Mouse (Mus musculus) thymus, postnatal 36 days (tissue): ENCODE results near the gene Rai1.

ENCODE experiments used
- DNase-seq, 2 experiments: peaks; one replicate each; pipeline ENCODE4 v3.0.0; 2022; ENCODE audit warnings: mixed read lengths in 2 of 2

Gene Rai1

DNA sequence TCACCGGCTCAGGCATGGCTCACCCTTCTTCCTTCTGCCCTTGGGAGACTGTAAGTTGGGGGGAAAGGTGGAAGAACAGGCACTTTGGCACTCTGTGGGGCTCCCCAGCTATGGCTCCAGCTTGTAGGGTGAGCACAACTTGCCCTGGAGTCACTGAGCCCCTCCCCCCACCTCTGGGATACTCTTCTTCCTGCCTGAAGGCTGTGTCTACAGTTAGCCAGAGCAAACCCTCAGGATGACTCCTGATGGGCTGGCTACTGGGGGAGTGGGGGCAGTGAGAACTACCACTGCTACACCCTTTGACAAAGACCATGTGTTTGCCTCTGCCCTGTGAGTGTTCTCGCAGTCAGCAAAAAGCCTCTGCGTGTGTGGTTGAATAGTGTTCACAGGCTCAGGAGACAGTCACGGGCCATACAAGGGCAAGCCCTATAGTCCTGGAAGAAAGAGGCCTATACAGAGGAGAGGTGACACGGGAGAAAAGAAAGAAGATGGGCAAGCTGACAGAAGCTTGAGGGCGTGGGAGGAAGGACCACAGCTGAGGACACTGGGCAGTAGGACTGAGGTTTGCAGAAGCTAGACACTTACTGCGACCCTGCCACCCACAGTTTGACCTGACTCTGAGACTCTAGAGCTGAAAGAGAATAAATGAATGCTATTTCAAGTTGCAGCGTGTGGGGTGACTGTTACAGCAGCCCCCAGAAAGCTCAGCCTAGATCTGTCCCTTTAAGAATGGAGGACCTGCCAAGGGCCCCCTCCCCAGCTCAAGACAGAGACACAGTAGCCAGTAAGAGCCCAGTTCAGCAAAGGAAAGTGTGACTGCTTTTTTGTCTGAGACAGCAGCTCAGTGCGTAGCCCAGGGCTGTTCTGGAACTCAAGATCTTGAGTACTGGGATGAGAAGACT is 9.7 kb upstream of the Rai1 start:
- no peak for DNase-seq

DNA sequence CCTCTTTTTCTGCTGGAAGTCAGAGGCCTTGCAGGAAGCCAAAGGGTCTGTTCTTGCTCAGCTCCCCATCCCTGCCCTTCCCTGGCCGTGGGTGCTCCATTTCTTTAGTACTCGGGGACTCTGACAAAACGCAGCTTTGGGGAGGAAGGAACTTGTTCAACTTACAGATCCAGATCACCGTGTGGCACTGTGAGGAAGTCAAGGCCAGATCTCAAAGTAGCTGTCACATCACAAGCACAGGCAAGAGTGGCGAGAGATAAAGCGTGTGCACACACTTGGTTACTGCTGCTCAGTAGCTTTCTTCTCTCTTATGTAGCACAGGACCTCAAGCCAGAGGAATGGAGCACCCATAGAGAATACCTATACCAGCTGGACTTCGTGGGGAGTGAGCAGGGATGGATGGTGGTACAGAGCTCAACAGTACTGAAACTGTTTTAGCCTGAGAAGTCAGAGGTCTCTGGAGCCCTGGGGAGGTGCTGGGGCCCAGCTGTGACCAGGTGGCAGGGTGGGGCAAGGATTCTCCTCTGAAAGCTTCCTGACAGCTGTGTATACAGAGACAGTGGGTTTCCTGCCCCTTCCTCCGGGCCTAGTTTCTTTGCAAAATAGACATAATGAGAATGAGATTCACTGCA is 5.1 kb upstream of the Rai1 start:
- DNase-seq, result peak; percentile 83 to 89

DNA sequence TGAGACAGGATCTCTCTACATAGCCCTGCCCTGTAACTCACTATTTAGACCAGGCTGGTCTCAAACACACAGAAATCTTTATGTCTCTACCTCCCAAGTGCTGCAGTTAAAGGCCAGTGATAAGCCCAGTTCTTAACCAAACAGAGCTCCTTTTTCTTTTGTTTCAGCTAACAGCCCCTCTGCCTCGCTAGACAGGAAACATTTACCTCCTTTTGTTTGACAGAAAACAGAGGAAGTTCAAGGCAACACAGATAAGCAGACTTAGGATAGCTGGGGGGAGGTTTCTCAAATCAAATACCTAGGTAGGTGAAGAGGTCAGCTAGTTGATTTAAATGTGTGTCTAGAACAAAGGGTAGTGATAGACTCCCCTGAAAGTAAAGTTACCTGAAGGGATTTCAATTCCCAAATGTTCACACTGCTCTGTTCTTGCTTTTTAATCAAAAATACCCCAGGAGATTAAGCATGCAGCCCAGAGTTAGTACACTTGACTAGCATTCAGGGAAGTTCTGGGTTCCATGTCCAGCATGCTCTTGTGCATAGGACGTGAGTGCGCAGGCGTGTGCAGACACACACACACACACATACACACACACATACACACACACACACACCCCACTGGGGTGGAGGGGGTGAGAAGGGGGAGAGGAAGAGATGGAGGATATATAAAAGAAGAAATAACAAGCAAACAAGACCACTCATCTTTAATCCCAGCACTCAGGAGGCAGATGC is 3.8 kb upstream of the Rai1 start:
- DNase-seq, result peak; percentile 29 to 43

DNA sequence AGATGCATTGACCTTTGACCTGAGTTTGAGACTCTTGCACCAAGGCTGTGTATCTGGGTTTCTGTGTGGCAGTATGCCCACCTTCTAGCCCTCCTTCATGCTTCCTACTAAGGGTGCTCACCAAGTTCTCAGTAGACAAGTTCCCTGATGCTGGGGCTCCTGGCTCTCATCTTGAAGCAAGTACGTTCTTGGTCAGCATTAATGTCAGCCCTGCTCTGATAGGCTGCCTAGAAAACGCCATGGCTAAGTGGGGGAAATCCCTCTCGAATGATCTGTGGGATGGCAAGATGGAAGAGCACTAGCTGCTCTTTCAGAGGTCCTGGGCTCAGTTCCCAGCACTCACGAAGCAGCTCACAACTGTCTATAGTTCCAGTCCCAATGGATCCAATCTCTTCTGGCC is 2.8 kb upstream of the Rai1 start:
- no peak for DNase-seq

DNA sequence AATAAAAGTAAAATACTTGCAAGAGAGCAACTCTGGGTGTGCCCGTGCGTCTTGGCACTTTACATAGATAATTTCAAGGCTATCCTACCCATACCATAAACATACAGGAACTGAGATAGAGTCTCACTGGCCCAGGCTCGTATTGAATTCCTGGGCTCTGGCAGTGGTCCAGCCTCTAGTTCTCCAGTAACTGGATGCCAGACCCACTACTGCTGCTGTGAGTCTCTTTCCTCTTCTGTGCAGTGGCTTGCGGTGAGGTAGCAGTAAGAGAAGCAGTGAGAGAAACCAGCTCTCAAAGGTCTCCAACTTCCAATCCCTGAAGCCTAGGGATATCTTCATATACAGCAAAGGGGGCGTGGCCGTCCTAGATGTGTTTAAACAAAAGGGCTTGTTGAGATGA is 2.1 kb upstream of the Rai1 start:
- DNase-seq, result no peak

DNA sequence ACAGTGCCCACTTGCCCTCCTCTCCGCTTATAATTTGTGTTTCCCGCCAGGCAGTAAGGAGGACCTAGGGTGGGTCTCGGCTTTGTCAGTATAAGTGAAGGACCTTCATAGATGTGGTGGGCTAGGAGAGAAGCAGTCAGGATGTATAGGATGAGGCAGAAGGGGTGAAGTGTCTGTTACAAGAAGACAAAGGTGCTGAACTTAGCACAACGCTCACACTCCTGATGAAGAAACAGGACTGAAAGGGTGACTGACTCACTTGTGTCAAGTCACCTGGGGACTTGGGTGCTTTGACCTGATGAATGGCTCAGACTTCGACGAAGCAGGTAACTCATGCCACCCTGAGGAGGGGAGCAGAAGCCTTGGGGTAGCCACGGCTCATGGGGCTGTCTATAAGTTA is 1.2 kb upstream of the Rai1 start:
- no peak for DNase-seq

DNA sequence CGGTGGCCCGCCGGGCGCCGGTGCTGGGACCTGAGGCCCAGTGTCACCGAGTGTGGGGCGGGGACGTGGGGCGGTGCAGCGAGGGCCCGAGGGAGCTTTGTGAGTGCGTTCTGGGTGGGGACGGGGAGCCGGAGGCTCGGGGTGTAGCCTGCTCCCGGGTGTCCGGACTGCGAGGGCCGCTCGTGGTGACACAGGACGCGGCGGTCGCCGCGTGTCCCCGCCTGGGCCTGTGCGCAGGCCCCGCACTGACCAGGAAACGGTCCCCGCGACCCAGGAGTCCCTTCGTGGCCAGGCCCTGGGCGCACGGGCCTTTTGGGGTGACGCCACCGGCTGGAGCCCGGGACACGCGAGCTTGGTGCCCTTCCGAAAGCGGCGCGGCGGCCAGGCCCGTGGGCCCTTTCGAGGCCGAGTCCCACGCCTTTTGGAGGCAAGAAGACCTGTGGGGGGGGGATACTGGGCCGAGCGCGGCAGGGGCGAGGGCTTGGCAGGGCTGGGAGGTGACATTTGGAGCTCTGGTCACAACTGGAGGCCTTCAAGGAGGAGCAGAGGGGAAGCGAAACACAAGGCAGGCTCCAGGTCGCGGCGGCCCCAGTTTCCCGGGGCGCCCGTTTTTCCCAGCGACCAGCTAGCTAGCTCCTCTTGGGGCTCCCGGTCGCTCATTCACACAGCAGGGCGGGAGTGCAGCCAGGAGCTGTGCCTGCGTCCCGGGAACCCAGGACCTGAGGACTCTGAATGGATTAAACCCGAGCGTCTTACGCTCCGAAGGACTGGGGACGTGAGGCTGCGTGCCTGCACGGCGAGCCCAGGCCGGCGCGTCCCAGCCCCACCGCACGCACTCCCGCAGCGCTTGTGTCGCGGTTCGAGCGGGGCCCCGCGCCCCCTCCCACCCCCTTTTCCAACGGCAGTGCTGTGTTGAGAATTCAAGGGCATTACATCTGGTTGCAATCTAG is 1.1 kb downstream of the Rai1 start:
- DNase-seq, result peak; percentile 75 to 80

DNA sequence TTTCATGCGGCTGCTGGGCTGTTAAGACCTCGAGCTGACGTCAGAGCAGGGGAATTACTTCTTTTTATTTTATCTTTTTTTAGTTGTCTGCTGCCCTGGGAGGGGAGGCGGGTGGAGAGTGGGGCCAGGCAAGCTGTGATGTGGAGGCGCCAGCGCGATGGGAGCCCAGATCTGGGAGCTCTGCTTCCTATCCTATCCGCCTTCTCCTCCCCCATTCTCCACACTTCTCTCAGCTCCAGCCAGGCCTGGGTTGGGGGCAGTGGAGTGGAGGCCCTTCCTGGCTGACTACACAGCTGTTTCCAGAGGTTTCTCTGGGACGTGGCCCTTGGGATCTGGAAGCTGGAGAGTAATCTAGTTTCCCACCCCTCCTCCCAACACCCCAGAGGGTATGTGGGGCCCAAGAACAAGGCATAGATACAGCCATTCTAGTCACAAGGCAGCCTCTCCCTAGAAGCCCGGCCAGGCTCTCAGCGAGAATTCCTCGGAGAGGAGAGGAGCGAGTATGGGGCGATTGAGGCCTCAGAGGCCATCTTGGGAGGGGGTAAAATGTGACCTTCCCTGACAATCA is 1.8 kb downstream of the Rai1 start:
- peak; percentile 44 to 64 for DNase-seq

DNA sequence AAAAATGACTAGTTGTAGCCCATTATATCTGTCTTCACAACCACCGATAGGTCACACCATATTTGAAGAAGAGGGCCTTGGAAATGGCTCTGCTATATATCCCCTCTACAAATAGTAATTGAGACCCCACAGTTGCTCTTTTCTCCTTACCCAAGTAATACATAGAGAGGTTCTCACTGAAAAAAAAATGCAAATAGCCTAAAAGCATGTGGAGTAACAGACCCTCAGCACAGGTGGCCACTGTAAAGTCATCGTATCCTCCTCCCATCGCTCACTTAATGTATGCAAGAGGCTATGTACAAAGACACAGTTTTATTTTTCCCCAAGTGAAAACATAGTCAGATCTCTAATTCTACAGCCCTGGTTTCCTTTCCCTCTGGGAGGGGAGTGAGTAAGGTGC is 2.6 kb downstream of the Rai1 start:
- DNase-seq, result no peak

DNA sequence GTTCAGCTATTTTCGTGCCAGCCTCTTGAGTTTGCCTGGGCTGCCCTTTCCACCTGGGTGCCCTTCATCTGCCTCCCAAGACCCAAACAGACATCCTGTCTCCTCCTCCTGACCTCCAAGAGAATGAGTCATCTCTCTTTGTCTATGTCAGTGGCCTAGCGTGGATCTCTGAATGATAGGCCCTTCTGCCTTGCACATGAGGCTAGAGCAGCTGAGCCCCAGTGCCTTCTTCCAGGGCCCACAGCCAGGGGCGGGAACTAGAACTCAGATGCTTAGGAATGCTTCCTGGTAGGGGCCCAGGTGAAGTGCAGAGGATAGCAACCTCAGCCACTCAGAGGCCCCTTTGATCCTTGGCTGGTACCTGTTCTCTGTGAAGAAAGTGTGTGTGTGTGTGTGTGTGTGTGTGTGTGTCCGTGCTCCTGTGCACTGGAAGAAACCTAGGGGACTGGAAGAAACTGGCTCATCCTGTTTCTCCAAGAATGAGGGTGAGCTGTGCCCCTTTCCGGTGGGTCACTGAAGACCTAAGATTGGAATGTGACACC is 3.9 kb downstream of the Rai1 start:
- DNase-seq, result peak; percentile 30 to 50

DNA sequence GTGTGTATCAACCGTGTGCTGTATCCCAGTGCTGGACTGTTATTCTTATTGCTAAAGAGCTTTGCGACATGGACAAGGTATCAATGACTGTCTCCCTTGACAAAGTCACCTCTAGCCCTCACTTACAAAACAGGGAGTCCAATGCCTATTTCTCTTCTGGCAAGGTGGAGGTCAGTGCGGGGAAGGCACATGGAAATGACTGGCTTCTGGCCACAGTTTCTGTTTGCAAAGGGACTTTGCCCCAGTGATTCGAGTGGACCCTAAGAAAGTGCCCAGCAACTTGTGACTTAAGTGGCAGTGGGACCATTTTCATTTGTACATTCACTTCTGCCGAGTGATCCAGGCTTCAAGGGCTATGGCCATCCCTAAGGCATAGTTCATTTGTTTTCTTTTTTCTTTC is 5.6 kb downstream of the Rai1 start:
- no peak for DNase-seq

DNA sequence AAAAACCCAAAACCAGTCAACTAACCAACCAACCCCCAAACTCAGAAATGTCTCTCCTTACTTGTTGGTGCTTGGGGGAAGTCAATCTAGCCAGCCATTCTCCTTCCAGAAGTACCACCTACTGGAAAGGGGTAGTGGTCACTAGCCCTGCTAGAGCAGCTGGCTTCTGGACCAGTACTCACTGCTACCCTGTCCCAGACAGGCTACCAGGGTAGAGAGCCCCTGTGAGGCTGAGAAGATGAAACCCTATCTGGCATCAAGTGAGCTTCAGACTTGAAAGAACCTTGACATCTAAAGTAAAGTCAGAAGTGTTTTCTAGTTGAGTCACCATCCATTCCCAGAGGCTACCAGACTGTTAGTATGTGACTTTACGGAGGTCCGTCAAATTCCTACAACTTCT is 6.8 kb downstream of the Rai1 start:
- no peak for DNase-seq

DNA sequence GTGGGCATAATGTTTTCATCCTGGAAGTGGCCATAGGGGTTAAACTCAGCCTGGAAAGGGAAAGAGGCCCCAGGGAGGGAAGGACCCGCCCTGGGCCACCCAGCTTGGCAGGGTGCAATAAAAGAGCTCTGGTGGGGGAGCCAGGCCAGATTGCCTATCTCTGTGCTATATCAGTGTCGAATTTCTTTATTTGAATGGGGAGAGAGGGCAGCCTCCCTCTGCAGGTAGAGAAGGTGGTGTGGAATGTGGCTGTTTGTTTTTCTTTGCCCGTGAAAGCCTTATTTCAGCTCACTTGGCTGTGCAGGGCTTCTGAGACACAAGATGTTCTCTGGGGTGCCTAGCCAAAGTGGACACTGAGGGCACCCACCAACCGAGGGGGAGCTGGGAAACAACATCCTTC is 8.8 kb downstream of the Rai1 start:
- no peak for DNase-seq

DNA sequence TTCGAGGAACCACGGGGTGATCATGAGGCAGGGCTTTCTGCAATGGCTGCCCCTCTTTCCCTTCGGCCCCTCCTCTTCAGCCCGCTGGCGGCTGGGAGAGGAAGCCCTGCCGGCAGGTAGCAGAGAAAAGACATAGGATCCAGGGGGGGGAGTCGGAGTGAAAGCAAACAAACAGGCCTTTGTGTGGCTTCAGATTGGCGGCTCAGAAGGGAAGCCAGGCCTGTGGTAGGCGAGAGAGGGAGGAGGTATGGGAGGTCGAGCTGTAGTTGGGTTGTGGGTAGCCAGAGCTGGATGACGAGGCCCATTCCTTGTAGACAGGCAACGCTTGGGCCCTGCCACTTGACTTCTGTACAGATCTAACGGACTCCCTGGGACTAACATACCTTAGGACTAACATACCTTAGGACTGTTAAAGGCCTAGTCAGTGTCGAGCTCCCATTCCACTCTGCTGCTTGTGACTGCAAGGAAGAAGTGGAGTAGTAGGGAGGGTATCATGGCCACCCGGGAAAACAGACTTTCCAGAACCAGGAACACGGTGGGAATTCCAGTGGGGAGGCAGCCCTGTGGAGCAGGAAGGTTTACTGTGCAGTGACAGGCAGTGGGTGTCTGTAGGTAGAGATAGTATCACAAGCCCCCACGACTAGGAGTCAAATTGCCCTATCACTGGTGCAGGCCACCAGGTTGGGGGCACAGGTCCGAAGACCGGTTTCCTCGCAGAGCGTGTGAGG is 9.6 kb downstream of the Rai1 start:
- peak; percentile 70 to 81 for DNase-seq

DNA sequence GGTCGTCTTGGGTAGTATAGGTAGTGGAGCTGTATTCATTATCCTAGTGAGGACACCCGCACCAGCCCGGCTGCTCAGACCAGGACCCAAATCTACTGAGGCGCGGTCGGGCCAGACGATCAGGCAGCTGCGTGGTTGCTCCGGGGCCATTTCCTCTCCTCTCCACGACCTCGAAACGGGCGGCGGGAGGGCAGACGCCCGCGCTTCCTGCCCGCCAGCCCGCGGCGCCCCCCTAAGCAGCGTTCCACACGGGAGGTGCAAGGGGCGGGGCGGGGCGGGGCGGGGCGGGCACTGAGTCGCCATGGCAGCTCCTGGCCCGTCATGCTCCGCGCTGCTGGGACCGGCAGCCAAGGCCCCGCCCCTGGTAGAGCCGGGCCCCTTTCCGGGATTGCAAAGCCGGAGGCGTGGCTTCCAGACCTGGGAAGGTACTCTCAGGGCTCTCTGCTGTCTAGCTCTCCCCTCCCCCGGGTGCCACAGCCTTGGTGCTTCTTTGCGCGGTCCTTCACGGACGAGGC is 10.3 kb downstream of the Rai1 start:
- DNase-seq, result peak; percentile 94 to 99

DNA sequence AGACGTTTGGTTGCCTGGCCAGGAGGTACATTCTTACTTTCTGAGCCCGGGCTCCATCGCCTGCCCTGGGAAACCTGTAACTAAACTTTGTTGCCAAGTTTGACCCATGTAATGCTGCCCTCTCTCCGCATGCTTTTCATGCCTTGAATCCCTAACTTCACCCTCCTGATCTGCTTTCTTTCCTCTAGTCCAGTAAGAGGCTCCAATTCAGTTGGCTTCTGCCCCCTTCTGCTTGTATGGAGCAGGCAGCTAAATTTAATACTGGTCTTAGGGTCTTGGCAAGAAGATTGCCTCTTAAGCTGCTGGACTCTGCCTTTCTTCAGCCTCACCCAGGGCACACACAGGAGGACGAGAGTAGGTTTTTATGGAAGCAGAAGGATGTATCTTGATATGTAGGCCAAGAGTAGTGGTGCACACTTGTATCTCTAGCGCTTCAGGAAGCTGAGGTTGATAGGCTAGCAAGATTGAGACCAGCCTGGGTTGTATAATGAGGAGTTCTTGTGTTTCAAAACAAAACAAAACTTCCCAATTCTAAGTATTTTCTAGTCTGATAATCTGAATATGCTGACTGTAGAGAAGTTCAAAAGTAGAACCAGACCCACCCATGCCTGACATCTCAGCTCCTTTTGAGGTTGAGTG is 10.9 kb downstream of the Rai1 start:
- DNase-seq, result no peak

DNA sequence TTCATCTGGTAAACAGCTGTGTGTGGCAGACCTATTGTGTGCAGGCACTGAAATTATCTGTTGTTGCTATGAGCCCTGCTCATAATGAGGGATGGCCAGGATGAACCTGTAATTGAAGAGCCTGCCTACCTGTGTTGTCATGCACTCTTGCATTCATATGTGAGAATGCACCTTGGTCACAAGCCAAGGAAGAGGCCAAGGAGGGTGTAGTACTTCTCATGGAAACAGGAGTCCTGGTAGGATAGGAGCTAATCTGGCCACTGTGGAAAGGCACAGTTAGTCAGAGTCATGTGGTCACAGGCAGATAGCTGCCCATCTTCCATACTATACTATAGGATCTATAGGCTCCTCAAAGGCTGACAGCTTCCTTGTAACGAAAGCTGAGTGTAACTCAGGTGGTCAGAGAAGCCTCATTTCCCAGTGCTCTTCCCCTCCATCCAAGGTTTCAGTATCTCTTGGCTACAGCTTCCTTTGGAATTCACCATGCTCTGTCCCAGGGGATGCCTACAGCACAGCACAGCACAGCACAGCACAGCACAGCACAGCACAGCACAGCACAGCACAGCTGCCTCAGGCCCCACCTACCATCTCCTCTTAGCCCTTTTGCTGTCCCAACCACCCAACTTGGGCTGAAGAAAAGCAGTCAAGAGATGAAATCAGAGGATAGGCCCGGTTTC is 15.9 kb downstream of the Rai1 start:
- DNase-seq, result no peak

DNA sequence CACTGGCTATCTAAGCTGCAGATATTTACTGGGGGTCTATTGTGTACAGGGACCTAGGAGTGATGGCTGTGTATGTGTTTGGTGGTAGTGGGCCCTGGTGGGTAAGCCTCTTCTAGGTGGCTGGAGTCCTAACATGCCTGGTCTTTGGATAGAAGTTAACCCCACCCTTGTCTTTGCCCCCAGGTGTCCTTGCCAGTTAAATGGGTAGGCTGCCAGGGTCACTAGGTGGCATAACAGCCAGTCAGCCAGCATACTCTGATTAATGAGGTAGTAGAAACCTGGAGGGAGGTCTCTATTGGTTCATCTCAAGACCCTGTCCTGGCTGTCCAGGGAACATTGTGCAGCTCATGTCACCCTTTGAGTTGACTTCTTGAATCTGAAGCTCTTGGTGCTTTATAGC is 17.8 kb downstream of the Rai1 start:
- DNase-seq, result no peak

DNA sequence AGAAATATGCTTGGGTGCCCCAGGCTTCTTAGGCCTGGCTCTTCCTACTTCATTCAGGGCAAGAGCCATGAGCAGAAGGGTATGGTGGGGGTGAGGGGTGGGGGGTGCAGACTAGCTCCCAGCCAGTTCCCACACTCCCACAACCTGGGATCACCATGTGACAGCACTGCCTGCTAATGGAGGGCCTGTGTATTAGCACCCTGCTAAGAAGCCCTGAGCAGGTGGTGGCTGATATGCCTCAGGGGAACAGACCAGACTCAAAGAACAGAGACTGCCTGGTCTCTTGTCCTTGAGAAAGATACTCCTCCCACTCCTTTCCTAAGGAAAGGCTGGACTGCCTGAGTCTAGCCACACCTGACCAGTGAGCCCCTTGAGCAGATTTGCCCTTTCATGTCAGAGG is 22.2 kb downstream of the Rai1 start:
- no peak for DNase-seq
